Mouse (Mus musculus): ENCODE results near the gene Mmp11.

DNA sequence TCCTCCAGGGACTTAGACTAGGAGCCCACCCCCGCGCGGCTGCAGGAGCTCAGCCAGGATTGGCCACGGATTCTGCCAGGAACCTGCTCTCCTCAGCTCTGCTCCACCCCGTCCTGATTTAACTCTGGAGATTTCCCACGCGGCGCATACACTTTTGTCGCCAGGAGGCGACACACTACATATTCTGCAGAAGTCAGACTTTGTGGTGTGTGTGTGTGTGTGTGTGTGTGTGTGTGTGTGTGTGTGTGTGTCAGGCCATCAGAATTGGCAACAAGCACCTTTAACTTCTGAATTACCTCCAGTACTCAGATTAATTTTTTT is 53.1 kb downstream of the Mmp11 start:
- TF ChIP-seq EP300 (IDR thresholded peaks at IDR 0.05; ENCODE audit: insufficient read depth, low read depth, low read length) (no peak), CTCF (IDR thresholded peaks at IDR 0.05) (peak; percentile 64), POLR2A (IDR thresholded peaks at IDR 0.05; ENCODE audit: insufficient read depth, low read depth, low read length) (no peak)

Data from heart, adult 2 months (tissue).